Comparison of ENCODE assay signal across 12 mouse cellular contexts in genomic region chr8:11412450-11412849, GRCm38 (mm10).
A peak's percentile ranks its signal among the peaks of the same experiment; 100 is the strongest.
DNase-seq lines count a peak whose midpoint lies in the region; ATAC-seq and TF ChIP-seq lines count a peak whose summit lies in the region.
"Had no signal": no experiment of that assay in that cellular context is flagged by ENCODE, and none has a peak within 500 bp of the region (broad histone marks: within the 10 kb centered on the region; RNA-seq: fewer than 3 reads in every experiment).

No protein-coding gene starts in this region.

- ATAC-seq in embryonic facial prominence, embryonic 14.5 days (ENCODE audit: low read depth): 0 out of 2 replicates have a peak, but pooled peaks have one; percentile 5

- H3K9me3 ChIP-seq in heart, embryonic 10.5 days: no peaks in the 10 kb centered on the region
- H3K9me3 ChIP-seq in embryonic facial prominence, embryonic 14.5 days (ENCODE audit: control insufficient read depth, low read length): no peaks in the 10 kb centered on the region
- H3K9me3 ChIP-seq: heart, embryonic 13.5 days; midbrain, embryonic 12.5 days had no signal

- no peak for TF ChIP-seq POLR2A in heart, adult 2 months (IDR thresholded peaks at IDR 0.05; ENCODE audit: insufficient read depth, low read depth, low read length)
- no peak for TF ChIP-seq POLR2A in lung, adult 2 months (IDR thresholded peaks at IDR 0.05; ENCODE audit: borderline replicate concordance, extremely low read depth, low read depth, low read length)
- TF ChIP-seq POLR2A in small intestine, adult 2 months (IDR thresholded peaks at IDR 0.05; ENCODE audit: low read depth, low read length): no peak

- H3K36me3 ChIP-seq in heart, adult 2 months (ENCODE audit: control insufficient read depth, insufficient read depth, low read length): peaks cover 1% of the 10 kb centered on the region
- peaks cover 88% of the 10 kb centered on the region for H3K36me3 ChIP-seq in heart, embryonic 10.5 days
- peaks cover 43% of the 10 kb centered on the region for H3K36me3 ChIP-seq in embryonic facial prominence, embryonic 14.5 days (ENCODE audit: control insufficient read depth, insufficient read depth, low read length)
- no peaks in the 10 kb centered on the region for H3K36me3 ChIP-seq in small intestine, adult 2 months (ENCODE audit: control insufficient read depth, insufficient read depth, low read length)
- H3K36me3 ChIP-seq: midbrain, embryonic 12.5 days had no signal

- no peaks in the 10 kb centered on the region for H3K79me2 ChIP-seq in heart, adult 2 months (replicated peaks; ENCODE audit: control insufficient read depth, insufficient read depth, low read length)

- H3K27ac ChIP-seq in heart, adult 2 months: peak overlapping the region; percentile 16
- no peak overlapping the region for H3K27ac ChIP-seq in heart, embryonic 10.5 days
- H3K27ac ChIP-seq in embryonic facial prominence, embryonic 14.5 days (replicated peaks; ENCODE audit: low read depth, low read length): peak overlapping the region; percentile 72; the same call in 1 of the 2 replicates
- 0 out of 2 replicates have a peak overlapping the region, but pooled peaks have one; percentile 27 for H3K27ac ChIP-seq in small intestine, adult 2 months (ENCODE audit: insufficient read depth, low read depth, low read length)
- H3K27ac ChIP-seq: heart, embryonic 13.5 days; layer of hippocampus, adult 2 months; midbrain, embryonic 12.5 days had no signal

- WGBS in heart, adult 2 months: 27% methylated on average over 5 of the region's 5 CpGs
- 71% methylated on average over 5 of the region's 5 CpGs for WGBS in heart, embryonic 10.5 days
- 36% methylated on average over 5 of the region's 5 CpGs for WGBS in lung, adult 2 months
- 33% methylated on average over 5 of the region's 5 CpGs for WGBS in embryonic facial prominence, embryonic 14.5 days
- 52% methylated on average over 5 of the region's 5 CpGs for WGBS in small intestine, adult 2 months

- H3K4me2 ChIP-seq in embryonic facial prominence, embryonic 14.5 days (ENCODE audit: low read depth, low read length): no peak overlapping the region
- H3K4me2 ChIP-seq: heart, embryonic 13.5 days; liver, embryonic 11.5 days; midbrain, embryonic 12.5 days had no signal

- intact Hi-C loops in heart, adult 2 months (cut with DNase I): no loop called here

- TF ChIP-seq EP300 in heart, adult 2 months (IDR thresholded peaks at IDR 0.05; ENCODE audit: insufficient read depth, low read depth, low read length): no peak

- no peak for TF ChIP-seq CTCF in heart, adult 2 months (IDR thresholded peaks at IDR 0.05)
- TF ChIP-seq CTCF in lung, adult 2 months (IDR thresholded peaks at IDR 0.05; ENCODE audit: insufficient read depth, low read length): no peak
- no peak for TF ChIP-seq CTCF in small intestine, adult 2 months (IDR thresholded peaks at IDR 0.05; ENCODE audit: extremely low read depth, insufficient read length, insufficient replicate concordance, low read depth, low read length)

- no peak overlapping the region for H3K9ac ChIP-seq in heart, adult 2 months (ENCODE audit: low read depth, low read length)
- H3K9ac ChIP-seq in embryonic facial prominence, embryonic 14.5 days (ENCODE audit: low read depth, low read length): no peak overlapping the region
- H3K9ac ChIP-seq: heart, embryonic 13.5 days; midbrain, embryonic 12.5 days had no signal

- DNase-seq in heart, adult 2 months: no peak
- no peak for DNase-seq in heart, embryonic 10.5 days (ENCODE audit: low spot score)
- peak; percentile 27 for DNase-seq in lung, postnatal 36 days
- no peak for DNase-seq in lung, adult 2 months
- DNase-seq in embryonic facial prominence, embryonic 14.5 days (ENCODE audit: low spot score): peak; percentile 55
- no peak for DNase-seq in layer of hippocampus, adult 11-12 months (ENCODE audit: low spot score)
- no peak for DNase-seq in cerebellum, adult 8-10 months

- H3K27me3 ChIP-seq in heart, adult 2 months (ENCODE audit: control insufficient read depth, insufficient read depth, low read length): no peaks in the 10 kb centered on the region
- H3K27me3 ChIP-seq in heart, embryonic 10.5 days (ENCODE audit: insufficient read depth, poor library complexity, severe bottlenecking): no peaks in the 10 kb centered on the region
- H3K27me3 ChIP-seq in embryonic facial prominence, embryonic 14.5 days (replicated peaks; ENCODE audit: control insufficient read depth, insufficient read depth, low read length): no peaks in the 10 kb centered on the region
- H3K27me3 ChIP-seq in small intestine, adult 2 months (ENCODE audit: control insufficient read depth, insufficient read depth, low read length): no peaks in the 10 kb centered on the region
- H3K27me3 ChIP-seq: heart, embryonic 13.5 days; midbrain, embryonic 12.5 days had no signal

- H3K4me1 ChIP-seq in heart, adult 2 months (ENCODE audit: control insufficient read depth, insufficient read depth, low read length): peaks cover 8% of the 10 kb centered on the region
- H3K4me1 ChIP-seq in heart, embryonic 10.5 days: peaks cover 10% of the 10 kb centered on the region
- peaks cover 2% of the 10 kb centered on the region; the same call in 1 of the 2 replicates for H3K4me1 ChIP-seq in lung, adult 2 months (ENCODE audit: control insufficient read depth, insufficient read depth, low read length)
- peaks cover 14% of the 10 kb centered on the region for H3K4me1 ChIP-seq in embryonic facial prominence, embryonic 14.5 days (ENCODE audit: control insufficient read depth, insufficient read depth, low read length)
- peaks cover 3% of the 10 kb centered on the region for H3K4me1 ChIP-seq in small intestine, adult 2 months (ENCODE audit: control insufficient read depth, insufficient read depth, insufficient read length, low read length)

- H3K4me3 ChIP-seq in heart, adult 2 months: no peak overlapping the region
- no peak overlapping the region for H3K4me3 ChIP-seq in heart, embryonic 10.5 days
- no peak overlapping the region for H3K4me3 ChIP-seq in lung, adult 2 months (replicated peaks; ENCODE audit: extremely low read depth, low read depth, low read length)
- no peak overlapping the region for H3K4me3 ChIP-seq in embryonic facial prominence, embryonic 14.5 days (ENCODE audit: low read depth, low read length)
- no peak overlapping the region for H3K4me3 ChIP-seq in small intestine, adult 2 months (ENCODE audit: low read depth, low read length)
- H3K4me3 ChIP-seq: heart, embryonic 13.5 days; layer of hippocampus, adult 2 months; midbrain, embryonic 12.5 days had no signal

Comparison
In these comparisons a context has a peak if more than half of its experiments do, and no peak if none do; other contexts are left out.
1. DNase-seq: peak in lung, postnatal 36 days (single experiment) and embryonic facial prominence, embryonic 14.5 days (single experiment); none in heart, adult 2 months (0 of 2), heart, embryonic 10.5 days (single experiment), lung, adult 2 months (single experiment), layer of hippocampus, adult 11-12 months (single experiment) and cerebellum, adult 8-10 months (single experiment).